Mouse (Mus musculus) kidney, adult 9 months (tissue): ENCODE measurements around the gene Fzr1.

Experiments used
- DNase-seq: peaks from one replicate; pipeline ENCODE4 v3.0.0; 2022

The Fzr1 gene

DNA sequence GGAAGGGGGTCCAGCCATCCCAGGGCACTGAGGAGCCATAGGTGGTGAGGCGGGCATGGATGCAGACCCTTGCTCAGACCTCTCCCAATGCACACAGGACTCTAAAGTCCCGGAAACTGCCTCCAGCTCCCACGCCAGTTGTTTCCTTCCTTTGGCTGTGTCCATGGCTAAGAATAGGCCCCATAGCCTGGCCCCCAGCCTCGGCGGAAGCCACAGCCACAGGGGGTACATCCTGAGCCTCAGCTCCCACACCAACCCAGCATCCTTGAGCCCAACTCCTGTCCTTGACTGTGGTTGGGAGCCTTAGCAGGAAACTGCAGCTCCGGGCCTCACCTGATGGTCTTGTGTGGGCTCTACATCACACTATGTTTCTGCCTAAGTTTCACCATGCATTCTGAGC lies 51.5 kb downstream of the Fzr1 start:
- peak; percentile 68 for DNase-seq

GRCm38 (mm10) chr10:81325781-81326180 lies 52.5 kb downstream of the Fzr1 start:
- no peak for DNase-seq

GRCm38 (mm10) chr10:81325176-81325575 lies 53.1 kb downstream of the Fzr1 start:
- DNase-seq: peak; percentile 13

DNA sequence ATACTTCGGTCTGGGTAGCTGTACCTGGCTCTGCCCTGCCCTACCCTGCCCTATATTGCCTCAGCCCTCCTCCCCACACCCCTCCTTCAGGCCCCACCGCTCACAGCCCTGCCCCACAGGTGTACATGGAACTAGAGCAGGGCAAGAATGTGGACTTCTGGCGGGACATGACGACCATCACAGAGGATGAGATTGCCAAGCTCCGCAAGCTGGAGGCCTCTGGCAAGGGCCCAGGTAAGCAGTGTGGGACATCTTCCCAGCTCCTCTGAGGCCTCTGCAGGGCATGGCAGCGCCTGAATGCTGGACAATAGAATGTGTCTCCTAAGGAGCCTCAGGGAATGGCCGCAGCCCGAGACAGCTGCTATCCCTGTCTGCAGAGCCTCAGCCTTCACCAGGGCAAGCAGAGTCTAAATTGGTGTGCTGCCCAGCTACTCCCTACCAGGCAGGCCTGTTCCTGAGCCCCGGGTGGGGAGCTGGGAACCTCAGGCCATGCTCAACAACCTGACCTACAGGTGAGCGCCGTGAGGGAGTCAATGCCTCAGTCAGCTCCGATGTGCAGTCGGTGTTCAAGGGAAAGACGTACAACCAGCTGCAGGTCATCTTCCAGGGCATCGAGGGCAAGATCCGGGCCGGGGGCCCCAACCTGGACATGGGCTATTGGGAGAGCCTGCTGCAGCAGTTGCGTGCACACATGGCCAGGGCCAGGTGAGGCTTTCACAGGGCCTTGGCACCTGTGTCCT lies 54.4 kb downstream of the Fzr1 start:
- DNase-seq: no peak

DNA sequence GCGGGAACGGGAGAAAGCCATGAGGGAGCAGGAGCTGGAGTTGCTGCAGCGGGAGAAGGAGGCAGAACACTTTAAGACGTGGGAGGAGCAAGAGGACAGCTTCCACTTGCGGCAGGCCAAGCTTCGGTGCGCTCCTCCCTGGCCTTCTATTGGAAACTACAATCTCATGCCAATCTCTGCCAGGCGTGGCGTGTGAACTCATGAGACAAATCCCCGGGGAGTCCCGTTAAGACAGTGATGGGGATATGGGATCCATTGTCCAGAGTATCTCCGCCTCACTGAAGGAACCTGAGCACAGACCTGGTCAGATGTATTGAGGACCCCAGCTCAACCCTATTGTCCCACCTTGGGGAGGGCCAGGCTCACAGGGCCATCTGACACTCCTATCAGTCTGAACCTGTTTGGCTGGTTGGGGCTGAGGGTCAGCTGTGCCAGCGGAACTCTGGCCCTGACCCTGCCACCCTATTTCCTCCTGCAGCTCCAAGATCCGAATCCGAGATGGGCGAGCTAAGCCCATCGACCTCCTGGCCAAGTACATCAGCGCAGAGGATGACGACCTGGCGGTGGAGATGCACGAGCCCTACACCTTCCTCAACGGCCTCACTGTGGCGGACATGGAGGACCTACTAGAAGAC lies 55.1 kb downstream of the Fzr1 start:
- peak; percentile 45 for DNase-seq

DNA sequence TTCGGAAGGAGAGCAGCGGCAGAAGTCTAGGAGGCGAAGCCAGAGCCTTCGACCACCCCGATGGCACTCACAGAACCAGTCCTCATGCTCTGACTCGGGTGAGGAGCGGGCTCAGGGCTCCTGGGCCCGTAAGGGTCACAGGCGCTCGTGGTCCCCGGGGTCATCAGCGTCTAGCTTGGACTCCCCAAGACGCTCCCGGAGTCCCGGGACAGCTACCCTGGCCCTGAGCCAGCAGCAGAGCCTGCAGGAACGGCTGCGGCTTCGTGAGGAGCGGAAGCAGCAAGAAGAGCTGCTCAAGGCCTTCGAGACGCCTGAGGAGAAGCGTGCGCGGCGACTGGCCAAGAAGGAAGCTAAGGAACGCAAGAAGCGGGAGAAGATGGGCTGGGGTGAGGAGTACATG lies 55.9 kb downstream of the Fzr1 start:
- peak; percentile 33 for DNase-seq

GRCm38 (mm10) chr10:81321436-81321835 lies 56.9 kb downstream of the Fzr1 start:
- no peak for DNase-seq

- peak; percentile 100 for DNase-seq
Observed at GRCm38 (mm10) chr10:81320550-81321347, 57.6 kb downstream of the Fzr1 start, which contains the start of gene Cactin. Cactin (plus strand) TSS chr10:81321103.

DNA sequence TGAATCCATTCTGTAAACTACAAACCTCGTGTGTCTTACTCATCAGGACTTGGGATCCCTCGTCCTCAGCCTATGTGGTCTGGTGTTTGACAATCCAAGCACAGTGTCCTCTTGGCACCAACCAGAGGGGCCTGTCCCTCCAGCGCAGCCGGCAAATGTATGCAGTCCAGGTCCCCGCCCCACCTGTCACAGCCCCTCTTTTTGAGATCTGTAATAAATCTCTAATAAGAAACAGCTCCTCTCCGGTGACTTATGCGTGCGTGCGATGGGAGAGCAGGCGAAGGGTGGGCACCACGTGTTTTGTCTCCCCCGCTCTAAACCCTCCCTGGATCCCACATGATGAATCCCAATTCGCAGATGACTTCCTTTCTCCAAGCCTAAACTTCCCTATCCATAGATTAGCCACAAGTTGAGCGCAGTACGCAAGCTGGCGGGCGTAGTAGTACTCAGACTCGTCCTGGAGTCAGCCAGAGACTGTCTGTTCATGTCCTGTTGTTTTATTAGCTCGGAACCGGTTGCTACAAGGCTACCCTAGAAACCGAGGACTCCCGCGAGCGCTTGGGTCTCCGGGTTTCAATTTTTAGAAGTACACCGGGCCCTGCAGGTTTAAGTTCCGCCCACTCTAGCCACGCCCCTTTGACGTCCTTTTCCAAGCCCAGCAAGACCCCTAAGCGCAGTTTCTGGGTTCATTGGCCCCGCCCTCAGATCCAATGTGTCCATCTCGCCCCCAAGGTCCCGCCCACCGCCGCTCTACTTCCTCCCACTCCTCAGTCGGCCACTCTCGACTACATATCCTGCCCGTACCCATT lies 58.4 kb downstream of the Fzr1 start:
- DNase-seq: no peak

DNA sequence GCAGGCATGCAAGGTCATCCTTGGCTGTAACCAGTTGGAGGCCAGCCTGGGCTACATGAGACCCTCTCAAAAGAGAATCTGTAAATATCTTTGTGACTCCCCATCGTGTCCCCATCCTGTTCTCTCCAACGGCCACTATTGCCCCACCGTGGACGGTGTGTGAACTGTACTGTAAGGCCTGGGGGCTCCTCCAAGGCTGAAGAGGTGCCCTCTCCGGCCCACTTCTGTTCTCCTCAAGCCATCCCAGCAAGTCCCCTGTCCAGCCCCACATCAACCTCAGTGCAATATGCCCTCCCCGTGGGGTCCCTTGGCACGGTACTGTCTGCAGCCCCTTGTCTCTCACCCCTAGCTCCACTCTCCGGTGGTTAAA lies 59.0 kb downstream of the Fzr1 start:
- DNase-seq: peak; percentile 43

- peak; percentile 48 for DNase-seq
Observed at GRCm38 (mm10) chr10:81318589-81319329, 59.6 kb downstream of the Fzr1 start.

- DNase-seq: peak; percentile 75
Observed at GRCm38 (mm10) chr10:81317273-81317672, 61.0 kb downstream of the Fzr1 start.

GRCm38 (mm10) chr10:81316338-81317060 lies 61.8 kb downstream of the Fzr1 start:
- peak; percentile 61 for DNase-seq
